Mouse (Mus musculus) cerebellum, adult 18-20 months (tissue): ENCODE measurements at regions not wholly inside any gene's neighbourhood (a gene's known extent, or its start where the extent isn't known, plus 50 kb on each side); places are given as distances from the start of the nearest gene placed in this dataset.
"Not testable (repeated sequence)": the region's sequence is repeated elsewhere in the genome, so short reads cannot be mapped to it uniquely, and the experiment has no call there.

Experiments used
- DNase-seq, 2 experiments: peaks; one replicate each; pipeline ENCODE4 v3.0.0; 2021

GRCm38 (mm10) chr16:3114473-3115335 lies 476.1 kb upstream of the Olfr161 start:
- DNase-seq, result peak; percentile 18 to 32

DNA sequence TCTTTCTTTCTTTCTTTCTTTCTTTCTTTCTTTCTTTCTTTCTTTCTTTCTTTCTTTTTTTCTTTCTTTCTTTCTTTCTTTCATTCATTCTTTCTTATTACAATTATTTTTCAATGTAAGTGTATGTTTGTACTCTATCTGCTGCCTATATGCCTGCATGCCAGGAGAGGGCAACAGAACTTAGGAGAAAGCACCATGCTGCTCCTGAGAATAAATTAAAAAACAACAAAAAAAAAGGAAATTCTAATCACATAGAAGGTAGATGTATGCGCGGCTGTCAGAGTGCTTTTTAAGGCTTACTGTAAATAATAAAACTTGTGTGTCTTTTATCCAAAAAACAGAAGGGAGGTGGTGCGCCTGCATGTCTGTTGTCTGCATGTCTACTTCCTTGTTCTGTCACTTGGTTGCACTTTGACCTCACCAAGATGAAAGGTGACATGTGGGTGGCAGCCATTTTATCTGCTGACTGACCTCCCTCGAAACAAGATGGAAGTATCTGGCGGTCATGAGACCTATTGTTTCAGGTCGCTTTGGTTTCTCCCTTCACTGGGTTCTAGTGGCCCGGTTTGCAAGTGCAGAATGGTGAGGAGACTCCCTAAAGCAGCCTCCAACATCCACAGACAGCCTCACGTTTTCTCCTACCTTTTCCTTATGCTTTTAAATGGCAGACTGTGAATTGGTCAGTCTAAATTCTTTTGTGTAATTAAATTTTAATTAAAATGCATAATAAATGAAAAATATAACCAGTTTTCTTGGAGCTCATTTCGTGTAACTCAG lies 475.3 kb upstream of the Olfr161 start:
- DNase-seq, result peak; percentile 17 to 20

DNA sequence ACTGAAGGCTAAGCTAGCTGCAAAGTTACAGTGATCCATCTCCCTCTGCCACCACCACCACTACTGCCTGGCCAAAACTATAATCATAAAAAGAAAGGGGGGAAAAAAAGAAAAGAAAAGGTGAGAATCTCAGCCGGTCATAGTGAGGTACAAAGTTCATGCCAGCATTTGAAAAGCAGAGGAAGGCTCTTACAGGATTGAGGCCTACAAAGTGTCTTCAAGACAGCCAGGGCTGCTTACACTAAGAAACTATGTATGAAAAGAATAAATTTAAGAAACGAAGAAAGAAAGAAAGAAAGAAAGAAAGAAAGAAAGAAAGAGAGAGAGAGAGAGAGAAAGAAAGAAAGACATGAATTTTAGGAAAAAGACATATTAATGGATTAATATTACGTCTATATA lies 474.7 kb upstream of the Olfr161 start:
- peak; percentile 12 to 36 for DNase-seq

- DNase-seq, result not testable (repeated sequence)
These were observed 469.6 kb upstream of the Olfr161 start for GRCm38 (mm10) chr16:3121216-3121615.

DNA sequence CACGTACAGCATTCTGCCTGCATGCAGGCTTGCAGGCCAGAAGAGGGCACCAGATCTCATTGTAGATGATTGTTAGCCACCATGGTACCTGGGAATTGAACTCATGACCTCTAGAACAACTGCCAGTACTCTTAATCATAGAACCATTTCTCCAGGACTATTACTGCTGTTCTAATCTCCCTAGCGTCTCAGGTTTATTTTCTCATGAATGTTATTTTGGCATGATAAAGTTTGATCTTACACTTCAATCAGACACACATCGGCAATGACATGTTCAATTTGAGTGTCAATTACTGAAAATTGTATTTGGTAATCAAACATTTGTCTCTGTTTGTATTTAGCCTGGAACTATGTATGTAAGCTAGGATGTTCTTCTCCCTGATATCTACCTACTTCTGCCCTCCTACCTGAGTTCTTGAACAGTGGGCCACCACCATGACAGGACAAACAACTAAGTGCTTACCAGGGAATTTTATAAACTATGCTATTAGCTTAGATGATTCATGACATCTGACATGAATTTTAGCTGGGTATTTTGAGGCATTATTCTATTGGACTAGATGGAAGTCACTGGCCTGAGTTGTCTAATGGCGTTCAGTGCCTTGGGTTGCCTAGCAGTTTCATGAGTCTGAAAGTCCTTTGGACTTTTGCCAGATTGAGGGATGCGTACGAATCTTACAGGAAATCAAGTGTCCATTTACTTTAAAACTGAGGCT lies 468.5 kb upstream of the Olfr161 start:
- not testable (repeated sequence) for DNase-seq

DNA sequence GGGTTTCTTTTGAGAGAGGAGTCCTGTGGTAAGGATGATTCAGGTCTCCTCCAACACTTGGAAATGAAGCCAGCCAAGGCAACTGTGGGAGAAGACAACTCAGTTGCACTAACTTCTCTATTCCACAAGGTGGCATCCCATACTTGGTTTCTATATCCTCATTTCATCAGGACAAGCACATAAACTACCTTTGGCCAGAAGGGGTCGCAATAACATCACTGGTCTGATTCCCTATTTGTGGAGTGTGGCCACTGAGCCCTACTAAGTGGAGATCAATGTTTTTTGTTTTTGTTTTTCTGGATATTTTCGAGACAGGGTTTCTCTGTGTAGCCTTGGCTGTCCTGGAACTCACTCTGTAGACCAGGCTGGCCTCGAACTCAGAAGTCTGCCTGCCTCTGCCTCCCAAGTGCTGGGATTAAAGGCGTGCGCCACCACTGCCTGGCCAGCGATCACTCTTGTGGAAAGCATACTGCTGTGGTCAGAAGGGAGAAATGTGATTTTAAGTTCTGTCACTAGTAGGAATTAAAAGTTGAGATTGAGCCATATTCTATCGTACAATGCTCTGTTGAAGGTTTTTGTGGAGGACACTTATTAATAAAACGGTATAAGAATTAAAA lies 467.9 kb upstream of the Olfr161 start:
- DNase-seq, result peak; percentile 18

GRCm38 (mm10) chr16:3127317-3127716 lies 463.5 kb upstream of the Olfr161 start:
- not testable (repeated sequence) for DNase-seq
